Mouse (Mus musculus): ENCODE data around the gene Slc46a1. TPM values are rescaled to one million over a fixed set of nuclear protein-coding genes. Genes with fewer than 3 reads are reported as not detected.

Slc46a1 gene
- 7.8 and 8.0 TPM in 2 replicates for polyA plus RNA-seq (2014; fragmentation: Nextera tagmentation; extraction: Ambion mirVana)

GRCm38 (mm10) chr11:78465568-78466180, at the start of gene Slc46a1:
Gene Slc46a1, plus strand, starts transcription at chr11:78465697.
- H3K27me3 ChIP-seq (ENCODE audit: control insufficient read depth, insufficient read depth, low read length), result no peaks in the 10 kb centered on the region
- peak; percentile 88 for ATAC-seq (replicated peaks; ENCODE audit: insufficient number of reproducible peaks, low FRiP score, low TSS enrichment)
- peak within 1 kb of the TSS; percentile 72 for H3K4me3 ChIP-seq (ENCODE audit: low read depth, low read length)
- peak within 1 kb of the TSS; percentile 87 for H3K9ac ChIP-seq (ENCODE audit: low read depth, low read length)
- H3K4me1 ChIP-seq (ENCODE audit: control insufficient read depth, insufficient read depth, low read length), result peaks cover 24% of the 10 kb centered on the region
- H3K36me3 ChIP-seq (ENCODE audit: control insufficient read depth, insufficient read depth, low read length), result no peaks in the 10 kb centered on the region
- peak within 1 kb of the TSS; percentile 72 for H3K27ac ChIP-seq (ENCODE audit: low read depth, low read length)
- peak within 1 kb of the TSS; percentile 92 for H3K4me2 ChIP-seq
- no peaks in the 10 kb centered on the region for H3K9me3 ChIP-seq (replicated peaks; ENCODE audit: control insufficient read depth, low read length)
- under 1% methylated on average over 41 of the region's 41 CpGs for WGBS (ENCODE audit: insufficient replicate concordance)

- Histone ChIP-seq H3K4me2 (no peak overlapping the region), H3K4me3 (ENCODE audit: low read depth, low read length) (no peak overlapping the region), H3K27ac (ENCODE audit: low read depth, low read length) (no peak overlapping the region), H3K36me3 (ENCODE audit: control insufficient read depth, insufficient read depth, low read length) (no peaks in the 10 kb centered on the region), H3K9ac (ENCODE audit: low read depth, low read length) (no peak overlapping the region), H3K27me3 (ENCODE audit: control insufficient read depth, insufficient read depth, low read length) (peaks cover 4% of the 10 kb centered on the region), H3K9me3 (replicated peaks; ENCODE audit: control insufficient read depth, low read length) (no peaks in the 10 kb centered on the region), H3K4me1 (ENCODE audit: control insufficient read depth, insufficient read depth, low read length) (no peaks in the 10 kb centered on the region)
- 73% methylated on average over 6 of the region's 6 CpGs for WGBS (ENCODE audit: insufficient replicate concordance)
- no peak for ATAC-seq (replicated peaks; ENCODE audit: insufficient number of reproducible peaks, low FRiP score, low TSS enrichment)
Observed at GRCm38 (mm10) chr11:78416854-78417253, 48.6 kb upstream of the Slc46a1 start.

GRCm38 (mm10) chr11:78420263-78420889, 45.1 kb upstream of the Slc46a1 start:
- WGBS (ENCODE audit: insufficient replicate concordance), result 47% methylated on average over 12 of the region's 12 CpGs
- peaks cover 10% of the 10 kb centered on the region for H3K27me3 ChIP-seq (ENCODE audit: control insufficient read depth, insufficient read depth, low read length)

GRCm38 (mm10) chr11:78421201-78422009, 44.1 kb upstream of the Slc46a1 start:
- no peak overlapping the region for H3K9ac ChIP-seq (ENCODE audit: low read depth, low read length)
- H3K27ac ChIP-seq (ENCODE audit: low read depth, low read length), result no peak overlapping the region
- peaks cover 10% of the 10 kb centered on the region for H3K27me3 ChIP-seq (ENCODE audit: control insufficient read depth, insufficient read depth, low read length)
- no peaks in the 10 kb centered on the region for H3K4me1 ChIP-seq (ENCODE audit: control insufficient read depth, insufficient read depth, low read length)
- no peaks in the 10 kb centered on the region for H3K9me3 ChIP-seq (replicated peaks; ENCODE audit: control insufficient read depth, low read length)
- no peaks in the 10 kb centered on the region for H3K36me3 ChIP-seq (ENCODE audit: control insufficient read depth, insufficient read depth, low read length)
- 50% methylated on average over 13 of the region's 13 CpGs for WGBS (ENCODE audit: insufficient replicate concordance)
- no peak overlapping the region for H3K4me2 ChIP-seq
- ATAC-seq (replicated peaks; ENCODE audit: insufficient number of reproducible peaks, low FRiP score, low TSS enrichment), result no peak
- no peak overlapping the region for H3K4me3 ChIP-seq (ENCODE audit: low read depth, low read length)

More at GRCm38 (mm10) chr11:78420263-78420889, 45.1 kb upstream of the Slc46a1 start:
- ATAC-seq (replicated peaks; ENCODE audit: insufficient number of reproducible peaks, low FRiP score, low TSS enrichment), result no peak
- Histone ChIP-seq H3K27ac (ENCODE audit: low read depth, low read length) (no peak overlapping the region), H3K36me3 (ENCODE audit: control insufficient read depth, insufficient read depth, low read length) (no peaks in the 10 kb centered on the region), H3K9ac (ENCODE audit: low read depth, low read length) (no peak overlapping the region), H3K4me2 (no peak overlapping the region), H3K9me3 (replicated peaks; ENCODE audit: control insufficient read depth, low read length) (no peaks in the 10 kb centered on the region), H3K4me1 (ENCODE audit: control insufficient read depth, insufficient read depth, low read length) (no peaks in the 10 kb centered on the region), H3K4me3 (ENCODE audit: low read depth, low read length) (no peak overlapping the region)

- H3K27ac ChIP-seq (ENCODE audit: low read depth, low read length), result no peak within 1 kb of the TSS
- H3K4me2 ChIP-seq, result no peak within 1 kb of the TSS
- H3K36me3 ChIP-seq (ENCODE audit: control insufficient read depth, insufficient read depth, low read length), result no peaks in the 10 kb centered on the region
- H3K27me3 ChIP-seq (ENCODE audit: control insufficient read depth, insufficient read depth, low read length), result peaks cover 10% of the 10 kb centered on the region
- H3K9me3 ChIP-seq (replicated peaks; ENCODE audit: control insufficient read depth, low read length), result no peaks in the 10 kb centered on the region
- ATAC-seq (replicated peaks; ENCODE audit: insufficient number of reproducible peaks, low FRiP score, low TSS enrichment), result no peak
- WGBS (ENCODE audit: insufficient replicate concordance), result 13% methylated on average over 13 of the region's 13 CpGs
- no peak within 1 kb of the TSS for H3K9ac ChIP-seq (ENCODE audit: low read depth, low read length)
- no peak within 1 kb of the TSS for H3K4me3 ChIP-seq (ENCODE audit: low read depth, low read length)
- no peaks in the 10 kb centered on the region for H3K4me1 ChIP-seq (ENCODE audit: control insufficient read depth, insufficient read depth, low read length)
Observed at GRCm38 (mm10) chr11:78422055-78422819, 43.3 kb upstream of the Slc46a1 start, which contains the start of gene Slc13a2. Gene Slc13a2, minus strand, starts transcription at chr11:78422217.

GRCm38 (mm10) chr11:78424352-78424751, 41.1 kb upstream of the Slc46a1 start:
- Histone ChIP-seq H3K27ac (ENCODE audit: low read depth, low read length) (no peak overlapping the region), H3K9me3 (replicated peaks; ENCODE audit: control insufficient read depth, low read length) (no peaks in the 10 kb centered on the region)
- 74% methylated on average over 2 of the region's 2 CpGs for WGBS (ENCODE audit: insufficient replicate concordance)

GRCm38 (mm10) chr11:78425572-78425971, 39.9 kb upstream of the Slc46a1 start:
- no peak for ATAC-seq (replicated peaks; ENCODE audit: insufficient number of reproducible peaks, low FRiP score, low TSS enrichment)
- no peak overlapping the region for H3K9ac ChIP-seq (ENCODE audit: low read depth, low read length)
- no peaks in the 10 kb centered on the region for H3K9me3 ChIP-seq (replicated peaks; ENCODE audit: control insufficient read depth, low read length)
- no peaks in the 10 kb centered on the region for H3K36me3 ChIP-seq (ENCODE audit: control insufficient read depth, insufficient read depth, low read length)
- H3K27ac ChIP-seq (ENCODE audit: low read depth, low read length), result no peak overlapping the region
- 92% methylated on average over 1 of the region's 1 CpGs for WGBS (ENCODE audit: insufficient replicate concordance)
- H3K4me3 ChIP-seq (ENCODE audit: low read depth, low read length), result no peak overlapping the region
- peaks cover 10% of the 10 kb centered on the region for H3K27me3 ChIP-seq (ENCODE audit: control insufficient read depth, insufficient read depth, low read length)
- H3K4me1 ChIP-seq (ENCODE audit: control insufficient read depth, insufficient read depth, low read length), result no peaks in the 10 kb centered on the region
- no peak overlapping the region for H3K4me2 ChIP-seq

More at GRCm38 (mm10) chr11:78424352-78424751, 41.1 kb upstream of the Slc46a1 start:
- Histone ChIP-seq H3K4me1 (ENCODE audit: control insufficient read depth, insufficient read depth, low read length) (no peaks in the 10 kb centered on the region), H3K9ac (ENCODE audit: low read depth, low read length) (no peak overlapping the region), H3K27me3 (ENCODE audit: control insufficient read depth, insufficient read depth, low read length) (peaks cover 10% of the 10 kb centered on the region), H3K4me2 (no peak overlapping the region), H3K36me3 (ENCODE audit: control insufficient read depth, insufficient read depth, low read length) (no peaks in the 10 kb centered on the region), H3K4me3 (ENCODE audit: low read depth, low read length) (no peak overlapping the region)
- ATAC-seq (replicated peaks; ENCODE audit: insufficient number of reproducible peaks, low FRiP score, low TSS enrichment), result no peak

GRCm38 (mm10) chr11:78427655-78428054, 37.8 kb upstream of the Slc46a1 start:
- ATAC-seq (replicated peaks; ENCODE audit: insufficient number of reproducible peaks, low FRiP score, low TSS enrichment), result no peak
- Histone ChIP-seq H3K9ac (ENCODE audit: low read depth, low read length) (no peak overlapping the region), H3K27me3 (ENCODE audit: control insufficient read depth, insufficient read depth, low read length) (peaks cover under 1% of the 10 kb centered on the region), H3K9me3 (replicated peaks; ENCODE audit: control insufficient read depth, low read length) (no peaks in the 10 kb centered on the region), H3K4me2 (no peak overlapping the region), H3K4me1 (ENCODE audit: control insufficient read depth, insufficient read depth, low read length) (no peaks in the 10 kb centered on the region), H3K27ac (ENCODE audit: low read depth, low read length) (no peak overlapping the region), H3K4me3 (ENCODE audit: low read depth, low read length) (no peak overlapping the region), H3K36me3 (ENCODE audit: control insufficient read depth, insufficient read depth, low read length) (no peaks in the 10 kb centered on the region)
- 91% methylated on average over 6 of the region's 6 CpGs for WGBS (ENCODE audit: insufficient replicate concordance)

Data from heart, embryonic 11.5 days (tissue).